Mouse (Mus musculus) monocyte, adult 2 months (primary cell): Measurements from ENCODE around the gene Mxd4.

Experiments used
- DNase-seq, 2 experiments: peaks; one replicate each; pipeline ENCODE4 v3.0.0; 2022; ENCODE audit warnings: low spot score in 2 of 2, low read depth in 1 of 2

Gene Mxd4

GRCm38 (mm10) chr5:34197243-34197642 lies 9.7 kb upstream of the Mxd4 start:
- DNase-seq = no peak

- DNase-seq = no peak
Observed at GRCm38 (mm10) chr5:34196423-34196822, 8.9 kb upstream of the Mxd4 start.

- no peak for DNase-seq
Observed at GRCm38 (mm10) chr5:34195786-34196185, 8.3 kb upstream of the Mxd4 start.

- DNase-seq = no peak
Observed at GRCm38 (mm10) chr5:34194975-34195662, 7.6 kb upstream of the Mxd4 start.

- DNase-seq = no peak
Observed at GRCm38 (mm10) chr5:34194426-34194825, 6.9 kb upstream of the Mxd4 start.

GRCm38 (mm10) chr5:34191843-34192242 lies 4.3 kb upstream of the Mxd4 start:
- no peak for DNase-seq

GRCm38 (mm10) chr5:34191021-34191420 lies 3.5 kb upstream of the Mxd4 start:
- DNase-seq = no peak

- no peak for DNase-seq
Observed at GRCm38 (mm10) chr5:34189521-34189920, 2.0 kb upstream of the Mxd4 start.

GRCm38 (mm10) chr5:34188856-34189255 lies 1.3 kb upstream of the Mxd4 start:
- no peak for DNase-seq

GRCm38 (mm10) chr5:34186961-34187391 lies 544 bp downstream of the Mxd4 start:
- DNase-seq = no peak

- DNase-seq = no peak
Observed at GRCm38 (mm10) chr5:34186391-34186790, 1.1 kb downstream of the Mxd4 start.

GRCm38 (mm10) chr5:34185791-34186190 lies 1.7 kb downstream of the Mxd4 start:
- DNase-seq = no peak

- no peak for DNase-seq
Observed at GRCm38 (mm10) chr5:34185051-34185580, 2.4 kb downstream of the Mxd4 start.

GRCm38 (mm10) chr5:34183976-34184375 lies 3.5 kb downstream of the Mxd4 start:
- no peak for DNase-seq

GRCm38 (mm10) chr5:34183156-34183880 lies 4.2 kb downstream of the Mxd4 start:
- no peak for DNase-seq

GRCm38 (mm10) chr5:34182486-34182885 lies 5.0 kb downstream of the Mxd4 start:
- no peak for DNase-seq

- no peak for DNase-seq
Observed at GRCm38 (mm10) chr5:34177821-34178220, 9.7 kb downstream of the Mxd4 start.

GRCm38 (mm10) chr5:34177091-34177490 lies 10.4 kb downstream of the Mxd4 start:
- no peak for DNase-seq

GRCm38 (mm10) chr5:34176691-34177090 lies 10.8 kb downstream of the Mxd4 start:
- no peak for DNase-seq

- no peak for DNase-seq
Observed at GRCm38 (mm10) chr5:34175403-34175694, 12.2 kb downstream of the Mxd4 start.

- DNase-seq = no peak
Observed at GRCm38 (mm10) chr5:34174550-34175402, 12.7 kb downstream of the Mxd4 start.

- no peak for DNase-seq
Observed at GRCm38 (mm10) chr5:34174021-34174420, 13.5 kb downstream of the Mxd4 start.
